Mouse (Mus musculus) cerebellum, postnatal 25 days (tissue): ENCODE measurements around the gene Tldc1.

Source experiments
- DNase-seq, 2 experiments: peaks; one replicate each; pipeline ENCODE4 v3.0.0; 2021; ENCODE audit warnings: mixed read lengths in 2 of 2

Tldc1 gene

DNA sequence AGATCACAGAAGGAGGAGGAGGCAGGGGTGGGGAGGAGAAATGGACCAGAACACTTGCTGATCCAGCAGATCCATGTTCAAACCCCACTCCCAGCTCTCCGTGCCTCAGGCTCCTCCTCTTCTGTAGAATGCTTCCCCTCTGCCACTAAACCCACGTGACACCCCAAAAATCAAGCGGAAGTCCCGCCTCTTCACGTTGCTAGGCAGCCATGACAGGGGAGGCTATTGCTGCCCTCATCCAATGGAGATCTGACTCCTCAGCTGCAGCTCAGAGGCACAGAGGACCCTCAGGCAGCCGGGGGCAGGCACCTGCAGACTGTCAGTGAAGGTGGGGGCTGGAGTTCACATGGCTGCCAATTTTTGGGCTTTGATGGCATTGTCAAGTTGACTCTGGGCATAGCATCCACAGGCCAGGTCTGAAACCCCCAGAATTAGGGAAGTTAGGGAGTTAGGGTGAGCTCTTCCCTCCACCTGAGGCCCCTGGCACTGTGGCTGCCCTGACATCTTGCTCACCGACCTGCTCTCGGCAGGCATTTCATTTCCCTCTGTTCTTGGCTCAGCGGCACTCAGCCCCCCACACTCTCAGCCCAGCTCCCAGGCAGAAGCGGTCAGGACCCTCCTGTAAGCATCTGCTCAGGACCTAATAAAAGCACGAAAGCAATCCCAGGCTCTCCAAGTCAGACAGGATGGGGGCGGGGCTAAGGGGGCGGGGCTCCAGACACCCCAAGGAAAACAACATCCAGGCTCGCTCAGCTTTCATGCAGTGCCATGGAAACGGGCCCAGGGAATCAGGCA, 20.2 kb upstream of the Tldc1 start:
- peak in 1 of 2 experiments; percentile 46 for DNase-seq

GRCm38 (mm10) chr8:119795651-119796050, 17.4 kb upstream of the Tldc1 start:
- DNase-seq: no peak

- no peak for DNase-seq
Measured at GRCm38 (mm10) chr8:119794689-119795088, 16.5 kb upstream of the Tldc1 start.

GRCm38 (mm10) chr8:119791804-119792704, 13.8 kb upstream of the Tldc1 start:
- DNase-seq: peak in 1 of 2 experiments; percentile 62

DNA sequence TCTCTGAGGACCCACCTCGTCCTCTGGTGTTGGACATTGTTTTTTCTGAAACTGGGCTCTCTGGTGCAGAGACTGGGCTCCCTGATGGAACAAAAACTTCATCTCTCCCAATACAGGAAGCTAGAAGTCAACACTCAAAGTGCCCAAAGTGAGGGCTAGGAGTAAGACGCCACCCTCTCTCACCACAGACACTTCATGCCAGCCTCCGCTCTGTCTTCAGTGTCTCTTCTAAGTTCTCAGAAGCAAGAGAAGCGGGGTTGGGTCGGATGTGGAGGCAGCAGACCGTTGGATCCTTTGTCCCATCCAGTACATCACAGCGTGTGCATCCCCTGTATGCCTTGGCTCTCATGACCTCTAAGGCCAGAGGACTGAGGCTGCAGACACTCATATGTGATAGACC, 11.4 kb upstream of the Tldc1 start:
- no peak for DNase-seq

- peak; percentile 68 to 81 for DNase-seq
Measured at GRCm38 (mm10) chr8:119788607-119789381, 10.6 kb upstream of the Tldc1 start.

- DNase-seq: no peak
Measured at GRCm38 (mm10) chr8:119787341-119787740, 9.1 kb upstream of the Tldc1 start.

GRCm38 (mm10) chr8:119786871-119787270, 8.7 kb upstream of the Tldc1 start:
- DNase-seq: no peak

DNA sequence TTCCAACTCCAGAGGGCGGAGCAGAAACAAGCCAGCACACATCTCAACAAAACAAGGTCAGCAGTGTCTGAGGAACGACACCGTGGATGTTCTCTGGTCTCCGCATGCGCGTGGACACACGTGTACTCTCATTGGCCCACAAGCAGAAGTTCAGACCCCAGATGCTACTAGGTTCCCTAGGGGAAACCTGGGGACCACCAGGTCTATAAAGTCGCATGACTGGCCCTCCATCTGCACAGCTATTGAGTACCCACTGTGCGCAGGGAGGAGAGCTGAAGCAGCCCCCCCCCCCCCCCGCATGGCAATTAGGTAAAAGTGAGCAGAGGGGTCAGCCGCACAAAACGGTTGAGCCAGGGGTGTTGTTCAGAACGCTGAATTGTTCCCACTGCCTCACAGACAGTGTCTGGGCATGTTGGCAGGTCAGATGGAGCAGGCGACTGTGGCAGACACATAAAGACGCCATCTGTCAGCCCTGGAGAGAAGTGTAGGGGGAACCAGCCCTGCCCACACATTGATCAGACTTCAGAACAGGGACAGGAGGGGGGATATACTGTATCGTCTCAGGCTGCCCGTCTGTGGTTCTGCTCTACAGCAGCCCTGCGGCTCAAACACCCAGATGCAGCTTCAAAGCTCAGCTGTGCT, 7.7 kb upstream of the Tldc1 start:
- peak; percentile 55 to 68 for DNase-seq

- DNase-seq: no peak
Measured at GRCm38 (mm10) chr8:119784676-119785075, 6.5 kb upstream of the Tldc1 start.

DNA sequence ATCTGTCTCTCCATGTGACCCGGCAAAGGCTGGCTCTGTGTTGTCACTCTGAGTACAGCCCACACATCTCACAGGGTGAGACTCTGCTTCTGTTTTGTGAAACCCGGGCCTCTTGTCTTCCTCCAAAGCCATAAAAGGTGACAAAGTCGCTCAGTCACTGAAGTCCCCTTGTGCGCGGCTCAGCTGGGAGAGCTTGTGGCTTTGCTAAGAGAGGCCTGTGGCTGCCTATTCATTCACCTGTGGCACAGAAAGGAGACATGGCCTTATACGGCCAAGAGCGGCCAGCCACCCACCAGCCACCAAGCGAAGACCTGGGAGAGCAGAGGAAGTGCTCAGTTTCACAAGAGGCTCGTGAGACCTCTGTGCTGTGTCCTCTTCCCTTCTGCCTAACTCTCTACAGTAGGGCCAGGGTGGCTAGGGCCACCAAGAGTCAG, 5.9 kb upstream of the Tldc1 start:
- no peak for DNase-seq

GRCm38 (mm10) chr8:119783579-119783978, 5.4 kb upstream of the Tldc1 start:
- DNase-seq: no peak

DNA sequence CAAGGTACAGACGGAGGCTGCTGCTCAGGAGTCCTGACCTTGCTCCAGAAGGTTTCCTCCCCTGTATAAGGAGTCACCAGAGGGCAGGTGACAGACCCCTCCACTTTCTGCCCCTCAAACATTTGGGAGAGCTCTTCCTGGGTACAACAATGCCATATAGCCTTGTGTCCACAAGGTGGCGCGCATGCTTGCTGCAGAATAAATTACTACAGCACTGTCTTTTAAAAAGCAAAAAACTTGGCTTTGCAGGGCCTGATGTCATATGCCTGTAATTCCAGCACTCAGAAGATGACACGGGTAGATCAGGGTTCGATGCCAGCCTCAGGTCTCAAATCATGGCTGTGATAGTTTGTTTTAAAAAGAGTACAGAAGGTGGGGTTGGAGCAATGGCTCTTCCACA, 4.5 kb upstream of the Tldc1 start:
- DNase-seq: peak; percentile 79 to 90

DNA sequence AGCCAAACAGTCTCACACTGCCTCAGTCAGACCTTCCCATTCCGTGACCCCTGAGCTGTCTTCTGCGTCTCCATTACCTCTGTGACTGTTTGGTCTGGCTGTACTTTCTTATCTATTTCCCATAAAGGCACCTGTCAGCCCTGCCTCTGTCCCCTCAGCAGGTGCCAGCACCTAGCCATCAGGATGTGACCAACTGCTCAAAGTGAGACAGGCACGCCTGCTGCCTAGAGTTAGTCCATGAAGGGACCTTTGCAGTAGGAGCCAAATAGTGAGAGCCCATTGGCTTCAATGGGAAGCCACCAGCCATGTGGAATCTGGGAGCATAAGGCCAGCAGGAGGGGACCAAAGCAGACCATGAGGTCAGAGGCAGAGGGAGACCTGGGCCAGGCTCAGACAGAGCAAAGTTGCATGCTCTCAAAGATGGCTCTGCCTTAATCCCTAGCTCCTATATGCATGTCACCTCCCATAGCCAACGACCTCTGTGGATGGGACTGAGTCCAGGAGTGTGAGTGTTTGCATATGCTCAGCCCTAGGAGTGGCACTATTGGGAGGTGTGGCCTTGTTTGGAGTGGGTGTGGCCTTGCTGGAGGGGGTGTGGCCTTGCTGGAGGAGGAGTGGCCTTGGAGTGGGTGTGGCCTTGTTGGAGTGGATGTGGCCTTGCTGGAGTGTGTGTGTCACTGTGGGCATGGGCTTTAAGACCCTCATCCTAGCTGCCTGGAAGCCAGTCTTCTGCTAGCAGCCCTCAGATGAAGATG, 3.0 kb upstream of the Tldc1 start:
- no peak for DNase-seq

DNA sequence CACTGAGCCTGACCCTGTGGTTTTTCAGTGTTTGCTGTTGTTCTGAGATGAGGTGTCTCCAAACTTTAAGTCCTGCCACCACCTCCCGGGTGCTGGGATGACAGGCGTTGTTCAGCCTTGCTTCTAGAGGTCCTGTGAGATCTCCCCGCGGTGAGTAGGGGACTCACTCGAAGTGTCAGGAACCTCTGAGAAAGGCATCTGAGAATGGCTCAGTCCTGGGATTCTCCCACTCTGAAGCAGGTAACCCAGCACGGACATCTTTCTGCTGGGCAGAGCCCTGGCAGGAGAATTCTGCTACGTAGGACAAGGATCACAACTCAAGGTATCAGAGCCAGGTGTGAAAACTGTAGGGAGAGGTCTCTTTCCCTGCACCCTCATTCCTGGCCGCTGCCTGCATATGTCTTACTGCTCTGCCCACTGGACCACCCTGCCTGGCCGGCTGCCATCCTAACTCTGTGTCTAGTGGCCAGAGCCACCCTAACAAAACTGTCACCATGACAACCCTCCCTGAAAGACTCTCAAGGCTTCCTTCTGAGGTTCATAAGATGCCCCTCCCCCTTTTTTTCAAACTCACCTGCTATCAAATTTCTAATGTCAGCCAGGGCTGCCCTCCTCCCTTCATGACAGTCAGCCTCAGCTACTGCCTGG, 2.3 kb upstream of the Tldc1 start:
- no peak for DNase-seq

DNA sequence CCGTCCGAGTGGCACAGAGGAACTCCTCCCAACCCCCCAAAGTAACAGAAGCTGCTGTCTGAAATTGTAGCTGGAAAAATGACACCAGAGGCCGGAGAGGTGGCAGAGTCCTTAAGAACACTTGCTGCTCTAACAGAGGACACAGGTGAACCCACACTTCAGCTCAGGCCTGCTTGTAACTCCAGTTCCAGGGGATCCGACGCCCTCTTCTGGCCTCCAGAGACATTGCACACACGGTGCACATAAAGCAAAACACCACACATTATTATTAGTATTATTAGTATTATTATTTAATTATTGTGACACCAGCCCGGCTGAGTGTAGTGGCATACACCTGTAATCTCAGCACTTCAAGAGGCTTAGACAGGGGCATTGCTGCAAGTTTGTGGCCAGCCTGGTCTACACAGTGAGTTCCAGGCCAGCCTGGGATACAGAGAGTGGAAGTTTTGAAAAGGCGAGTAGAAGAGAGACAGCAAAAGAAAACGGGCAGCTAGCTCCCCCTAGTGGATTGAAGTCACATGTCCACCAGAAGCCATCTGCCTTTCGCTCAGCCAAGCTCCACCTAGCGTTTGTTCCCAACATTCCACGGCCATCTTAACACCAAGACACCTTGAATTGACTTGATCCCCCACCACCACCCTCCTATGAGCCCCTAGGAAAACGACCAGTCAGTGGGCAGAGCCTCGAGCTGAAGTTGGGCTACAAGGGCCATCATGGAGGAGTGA, 959 bp upstream of the Tldc1 start:
- peak; percentile 83 to 89 for DNase-seq

DNA sequence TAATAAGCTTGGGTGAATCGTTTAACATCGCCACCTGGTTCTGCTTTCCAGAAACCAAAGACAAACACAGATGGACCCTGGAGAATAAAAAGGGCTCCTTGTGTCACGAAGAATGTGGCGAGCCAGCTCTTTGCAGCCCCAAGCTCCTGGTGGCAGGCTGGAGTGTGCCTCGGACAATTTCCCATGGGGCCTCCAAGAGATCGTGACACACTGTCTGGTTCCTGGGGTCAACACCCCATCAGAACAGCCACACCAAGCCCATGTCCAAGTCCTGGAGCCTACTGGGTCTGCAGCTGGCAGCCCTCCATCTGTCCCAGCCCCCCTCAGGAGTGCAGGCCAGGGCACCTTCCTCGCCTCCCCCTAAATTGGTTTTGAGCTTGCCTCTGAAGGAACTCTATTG, 451 bp downstream of the Tldc1 start:
- peak in 1 of 2 experiments; percentile 59 for DNase-seq

DNA sequence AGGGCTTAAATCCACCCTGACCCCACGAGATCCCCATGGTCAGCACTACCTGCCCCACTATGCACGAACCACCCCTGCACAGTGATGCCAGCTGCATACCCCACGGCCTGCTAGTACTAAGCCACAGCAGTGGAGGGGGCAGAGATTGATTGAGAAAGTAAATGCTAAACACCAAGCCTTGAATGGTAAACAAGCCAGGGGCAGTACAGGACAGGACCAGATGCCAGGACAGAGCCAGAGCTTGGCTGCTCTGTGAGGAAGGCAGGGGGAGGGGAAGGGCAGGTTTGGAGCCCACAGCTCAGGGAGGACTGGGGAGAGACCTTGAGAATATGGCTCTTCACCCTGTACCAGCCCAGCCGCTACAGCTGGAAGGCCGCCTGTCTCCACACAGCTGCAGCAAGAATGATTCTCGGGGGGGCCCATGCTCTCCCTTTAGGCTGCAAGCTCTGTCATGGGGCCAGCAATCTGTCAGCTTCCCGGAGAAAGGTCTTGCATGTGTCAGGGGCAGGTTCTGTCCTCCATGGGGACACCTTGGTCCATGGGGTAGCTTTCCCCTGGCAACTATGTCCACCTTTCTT, 1.5 kb downstream of the Tldc1 start:
- no peak for DNase-seq

- no peak for DNase-seq
Measured at GRCm38 (mm10) chr8:119765761-119766444, 12.3 kb downstream of the Tldc1 start.
